Mouse (Mus musculus): ENCODE results near the gene Susd5.
A peak's percentile ranks its signal among the peaks of the same experiment; 100 is the strongest.
"Not testable (repeated sequence)": the region's sequence is repeated elsewhere in the genome, so short reads cannot be mapped to it uniquely, and the experiment has no call there.

The Susd5 gene

GRCm38 (mm10) chr9:114069372-114069771 is 12.4 kb downstream of the Susd5 start:
- DNase-seq (ENCODE audit: low read depth in 2 of 2, low spot score in 2 of 2): no peak

GRCm38 (mm10) chr9:114073681-114074080 is 16.7 kb downstream of the Susd5 start:
- DNase-seq (ENCODE audit: low read depth in 2 of 2, low spot score in 2 of 2): no peak

GRCm38 (mm10) chr9:114086422-114086821 is 29.5 kb downstream of the Susd5 start:
- DNase-seq (ENCODE audit: low read depth in 2 of 2, low spot score in 2 of 2): no peak

GRCm38 (mm10) chr9:114087106-114087815 is 30.3 kb downstream of the Susd5 start:
- DNase-seq (ENCODE audit: low read depth in 2 of 2, low spot score in 2 of 2): no peak

GRCm38 (mm10) chr9:114088885-114089284 is 31.9 kb downstream of the Susd5 start:
- not testable (repeated sequence) for DNase-seq (ENCODE audit: low read depth in 2 of 2, low spot score in 2 of 2)

GRCm38 (mm10) chr9:114092188-114092587 is 35.2 kb downstream of the Susd5 start:
- DNase-seq (ENCODE audit: low read depth in 2 of 2, low spot score in 2 of 2): not testable (repeated sequence)

- DNase-seq (ENCODE audit: low read depth in 2 of 2, low spot score in 2 of 2): no peak
Observed at GRCm38 (mm10) chr9:114094854-114095253, 37.9 kb downstream of the Susd5 start.

GRCm38 (mm10) chr9:114098716-114099302 is 41.9 kb downstream of the Susd5 start:
- DNase-seq (ENCODE audit: low read depth in 2 of 2, low spot score in 2 of 2): no peak

GRCm38 (mm10) chr9:114110268-114110667 is 53.3 kb downstream of the Susd5 start:
- DNase-seq (ENCODE audit: low read depth in 2 of 2, low spot score in 2 of 2): no peak

GRCm38 (mm10) chr9:114111161-114111560 is 54.2 kb downstream of the Susd5 start:
- DNase-seq (ENCODE audit: low read depth in 2 of 2, low spot score in 2 of 2): no peak

- no peak for DNase-seq (ENCODE audit: low read depth in 2 of 2, low spot score in 2 of 2)
Observed at GRCm38 (mm10) chr9:114112226-114112625, 55.3 kb downstream of the Susd5 start.

GRCm38 (mm10) chr9:114113911-114114623 is 57.1 kb downstream of the Susd5 start:
- DNase-seq (ENCODE audit: low read depth in 2 of 2, low spot score in 2 of 2): no peak

- peak in 1 of 2 experiments; percentile 7 for DNase-seq (ENCODE audit: low read depth in 2 of 2, low spot score in 2 of 2)
Observed at GRCm38 (mm10) chr9:114116672-114117071, 59.7 kb downstream of the Susd5 start.

- not testable (repeated sequence) for DNase-seq (ENCODE audit: low read depth in 2 of 2, low spot score in 2 of 2)
Observed at GRCm38 (mm10) chr9:114122862-114123261, 65.9 kb downstream of the Susd5 start.

GRCm38 (mm10) chr9:114129273-114129835 is 72.4 kb downstream of the Susd5 start:
- not testable (repeated sequence) for DNase-seq (ENCODE audit: low read depth in 2 of 2, low spot score in 2 of 2)

Data from CD8-positive naive resting alpha-beta T cell, adult 2 months (primary cell).